Mouse (Mus musculus): ENCODE results near the gene March8.

GRCm38 (mm10) chr6:116361463-116361862, 23.6 kb downstream of the March8 start:
- TF ChIP-seq CTCF (IDR thresholded peaks at IDR 0.05; ENCODE audit: low read depth) (no peak), EP300 (optimal IDR thresholded peaks at IDR 0.05) (no peak)

Measured in stomach, postnatal 0 days (tissue).